Mouse (Mus musculus) embryonic stem cell, embryonic (primary cell): ENCODE measurements around the gene Racgap1.

Experiments
- CTCF ChIA-PET, 4 experiments: fragments of 300-600 bp in 2 of 4; fragments of 350-600 bp in 2 of 4; sonication (Branson Sonifier 250); formaldehyde crosslinking; loops; one replicate each; lab custom pipeline; 2022; ENCODE audit warnings: inconsistent platforms in 2 of 4; lab: Charles Lee
- POLR2A ChIA-PET, 4 experiments: fragments of 300-600 bp in 2 of 4; fragments of 350-600 bp in 2 of 4; sonication (Branson Sonifier 250); formaldehyde crosslinking; loops; one replicate each; lab custom pipeline; 2022; ENCODE audit warnings: antibody characterized with exemption in 4 of 4, inconsistent platforms in 1 of 4; lab: Charles Lee

Gene Racgap1

DNA sequence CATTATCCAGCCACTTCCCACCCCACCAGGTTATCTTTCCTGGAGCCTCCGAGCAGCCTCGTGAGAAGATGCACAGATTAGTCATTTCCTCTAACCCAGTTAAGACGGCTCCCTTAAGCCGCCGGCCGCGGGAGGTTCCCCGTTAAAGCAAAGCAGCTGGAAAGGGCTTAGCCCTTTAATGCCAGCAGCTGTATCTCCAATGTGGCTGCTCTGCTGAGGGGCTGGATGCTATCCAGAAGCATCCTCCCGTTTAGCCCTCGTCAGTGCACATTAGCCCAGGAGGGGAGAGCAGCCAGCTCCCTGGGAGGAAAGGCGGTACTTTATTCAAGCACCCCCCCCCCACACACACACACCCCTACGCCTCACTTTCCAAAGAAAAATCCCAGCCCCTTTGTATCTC lies 36.7 kb downstream of the Racgap1 start:
- ChIA-PET POLR2A (interaction anchor here (0.6 to 1.6 kb wide), 9 partner anchors 13 to 180 kb away, joined by 3 to 6 read pairs (median 3); partner anchors contain the start of genes Aqp6 (in 1 of the 4) and Racgap1 (in 1 of the 4)), CTCF (interaction anchor here in 3 of 4 experiments (0.7 to 2.4 kb wide), 4 partner anchors 19 to 774 kb away, joined by 3 to 15 read pairs (median 4); partner anchors contain the start of gene Cox14 (in 1 of the 3))

DNA sequence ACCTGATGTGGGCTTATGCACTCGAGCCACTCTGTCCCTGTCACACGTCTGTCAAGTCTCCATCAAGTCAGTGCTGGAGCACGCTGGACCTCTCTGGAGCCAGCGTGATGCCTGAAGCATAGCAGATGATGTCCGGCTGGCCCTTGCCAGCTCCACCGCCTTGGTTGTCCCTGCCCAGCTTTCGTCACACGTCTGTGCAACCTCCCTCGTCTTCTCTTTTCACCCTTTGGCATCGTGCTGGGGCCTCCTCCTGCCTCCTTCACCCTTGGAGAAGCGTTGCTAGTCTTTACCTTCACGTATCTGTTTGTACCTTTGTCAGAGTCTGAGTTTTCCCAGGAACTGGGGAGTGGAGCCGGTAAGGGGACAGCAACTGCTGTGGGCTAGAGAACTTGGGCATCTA lies 37.2 kb downstream of the Racgap1 start:
- CTCF ChIA-PET: interaction anchor here in 2 of 4 experiments (0.7 to 2.4 kb wide), 3 partner anchors 19 to 774 kb away, joined by 3 to 15 read pairs (median 4); partner anchors contain the start of gene Cox14 (in 1 of the 2)
- POLR2A ChIA-PET: interaction anchor here in 3 of 4 experiments (0.6 to 1.6 kb wide), 6 partner anchors 13 to 92 kb away, joined by 3 to 6 read pairs (median 4); partner anchors contain the start of genes Aqp6 (in 1 of the 3) and Racgap1 (in 1 of the 3)

- ChIA-PET POLR2A (interaction anchor here in 2 of 4 experiments (0.6 to 1.6 kb wide), 4 partner anchors 10 to 566 kb away, joined by 3 to 4 read pairs (median 4); no protein-coding TSS in a partner anchor), CTCF (interaction anchor here (0.6 to 3.0 kb wide), 7 partner anchors 10 to 189 kb away, joined by 3 to 21 read pairs (median 6); partner anchors contain the start of gene Aqp6 (in 1 of the 4))
These were observed 39.9 kb downstream of the Racgap1 start for GRCm38 (mm10) chr15:99611563-99611962.

- POLR2A ChIA-PET: interaction anchor here in 1 of 4 experiments (1.0 to 1.4 kb wide), 2 partner anchors 9 to 10 kb away, joined by 3 read pairs; no protein-coding TSS in a partner anchor
These were observed 42.9 kb downstream of the Racgap1 start for GRCm38 (mm10) chr15:99608382-99609125.

DNA sequence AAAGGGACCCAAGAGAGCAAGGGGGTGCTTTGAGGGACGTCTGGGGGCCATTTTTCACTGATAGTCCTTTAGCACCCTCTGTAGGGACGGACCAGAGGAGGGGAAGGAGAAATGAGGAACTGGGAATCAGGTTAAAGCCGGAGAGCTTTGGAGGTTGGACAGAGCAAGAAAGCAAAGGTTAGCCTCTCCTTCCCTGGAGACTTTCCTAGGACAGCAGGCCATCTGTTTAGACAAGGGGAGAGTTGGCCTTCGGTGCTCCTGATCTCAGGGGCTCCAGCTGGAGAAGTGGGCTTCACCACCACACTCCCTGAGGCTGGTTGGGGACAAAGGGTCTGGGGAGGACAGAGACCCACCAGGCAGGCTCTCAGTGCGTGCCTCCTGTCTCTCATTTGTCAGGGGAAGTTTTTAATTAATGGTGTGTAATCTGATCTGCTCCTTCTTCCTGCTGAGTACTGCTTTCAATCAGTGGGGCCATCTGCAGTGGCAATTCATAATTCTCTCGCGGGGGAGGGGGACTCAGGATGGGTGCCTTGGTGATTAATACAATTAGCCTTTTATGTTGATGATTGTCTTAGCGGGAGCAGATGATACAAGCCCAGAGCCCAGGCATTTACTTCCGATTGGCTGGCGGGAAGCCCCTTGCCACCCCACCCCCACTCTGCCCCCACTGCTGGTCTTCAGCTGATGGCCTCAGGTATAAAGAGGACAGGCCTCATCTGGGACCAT lies 43.9 kb downstream of the Racgap1 start:
- ChIA-PET CTCF (interaction anchor here in 3 of 4 experiments (0.6 to 2.6 kb wide), 4 partner anchors 11 to 1602 kb away, joined by 3 to 11 read pairs (median 4); no protein-coding TSS in a partner anchor), POLR2A (no interaction called here)

More at GRCm38 (mm10) chr15:99608382-99609125, 42.9 kb downstream of the Racgap1 start:
- CTCF ChIA-PET: interaction anchor here in 2 of 4 experiments (0.6 to 2.6 kb wide), 8 partner anchors 8 to 1059 kb away, joined by 3 to 11 read pairs (median 4); partner anchors contain the start of gene Aqp6 (in 1 of the 2)

- ChIA-PET CTCF (interaction anchor here in 2 of 4 experiments (0.6 to 2.6 kb wide), 3 partner anchors 10 to 234 kb away, joined by 3 to 11 read pairs (median 9); no protein-coding TSS in a partner anchor), POLR2A (interaction anchor here in 1 of 4 experiments (0.6 kb wide), 1 partner anchor 58 kb away, joined by 3 read pairs; no protein-coding TSS in a partner anchor)
These were observed 44.9 kb downstream of the Racgap1 start for GRCm38 (mm10) chr15:99606515-99606914.

DNA sequence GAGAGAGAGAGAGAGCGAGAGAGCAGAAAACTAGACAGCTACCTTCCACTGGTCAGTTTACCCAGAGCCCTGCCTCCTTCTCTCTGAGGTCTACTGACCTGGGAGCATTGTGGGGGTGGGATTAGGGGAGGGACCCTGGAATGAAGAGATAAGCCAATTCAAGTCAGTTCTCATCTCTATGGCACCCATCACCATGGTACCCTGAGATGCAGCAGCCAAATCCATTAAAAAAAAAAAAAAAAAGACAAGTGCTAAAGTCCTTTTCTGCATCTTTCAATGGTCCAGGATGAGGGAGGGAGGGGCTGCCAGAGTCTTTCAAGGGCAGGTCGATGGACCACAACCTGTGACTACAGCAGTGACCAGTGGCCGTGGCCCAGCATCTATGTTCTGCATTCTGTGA lies 45.9 kb downstream of the Racgap1 start:
- POLR2A ChIA-PET: interaction anchor here in 1 of 4 experiments (1.2 kb wide), 1 partner anchor 16 kb away, joined by 3 read pairs; no protein-coding TSS in a partner anchor
- CTCF ChIA-PET: interaction anchor here in 2 of 4 experiments (0.6 to 2.6 kb wide), 3 partner anchors 9 to 73 kb away, joined by 3 to 11 read pairs (median 5); no protein-coding TSS in a partner anchor

DNA sequence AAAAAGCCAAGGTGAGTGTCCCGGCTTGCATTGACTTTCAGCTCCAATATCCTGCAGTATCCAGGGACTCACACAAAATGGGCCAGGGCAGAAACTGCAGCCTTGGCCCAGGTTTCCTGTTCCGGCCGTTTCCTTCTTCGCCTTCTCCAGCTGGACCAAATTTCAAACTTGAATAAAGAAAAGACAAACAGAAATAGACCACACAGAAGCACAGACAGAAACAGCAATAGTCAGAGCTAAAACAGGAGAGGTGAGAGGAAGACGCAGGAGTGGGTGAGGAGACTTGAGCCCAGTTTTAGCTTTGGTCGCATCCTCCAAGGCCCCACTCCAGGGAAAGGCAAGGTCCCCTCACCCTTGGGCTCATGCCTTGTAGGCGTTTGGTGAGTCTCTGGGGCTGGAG lies 48.2 kb downstream of the Racgap1 start:
- ChIA-PET CTCF (interaction anchor here in 2 of 4 experiments (0.5 to 0.8 kb wide), 2 partner anchors 75 to 188 kb away, joined by 4 read pairs; no protein-coding TSS in a partner anchor), POLR2A (interaction anchor here in 2 of 4 experiments (1.0 to 1.4 kb wide), 2 partner anchors 13 to 66 kb away, joined by 3 to 4 read pairs; partner anchors contain the start of gene Aqp5 (in 1 of the 2))

DNA sequence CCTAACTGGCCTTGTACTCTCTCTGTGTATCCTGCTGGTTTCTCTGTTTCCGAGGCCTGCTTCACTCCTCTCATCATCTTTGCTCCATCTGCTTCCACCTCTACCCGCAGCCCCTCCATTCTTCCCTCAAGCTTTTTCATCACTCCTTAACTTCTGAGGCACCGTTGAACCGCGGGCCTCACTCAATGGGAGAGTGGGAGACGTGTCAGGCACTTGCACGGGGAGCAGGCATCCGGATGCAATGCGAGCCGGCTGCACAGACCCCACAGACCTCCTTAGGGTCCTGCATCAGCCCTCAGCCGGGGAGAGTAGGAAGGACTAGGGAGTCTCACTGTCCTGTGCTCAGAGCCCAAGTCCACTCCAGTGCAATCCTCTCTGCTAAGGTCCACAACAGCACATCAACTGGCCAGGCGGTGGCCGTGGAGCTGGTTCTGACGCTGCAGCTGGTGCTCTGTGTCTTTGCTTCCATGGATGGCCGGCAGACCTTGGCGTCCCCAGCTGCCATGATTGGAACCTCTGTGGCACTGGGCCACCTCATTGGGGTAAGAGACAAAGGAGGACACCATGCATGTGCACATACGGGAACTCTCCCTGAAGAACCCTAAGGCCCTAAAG lies 49.1 kb downstream of the Racgap1 start:
- ChIA-PET CTCF (interaction anchor here in 1 of 4 experiments (1.0 to 1.1 kb wide), 2 partner anchors 9 to 76 kb away, joined by 4 to 5 read pairs; no protein-coding TSS in a partner anchor), POLR2A (interaction anchor here in 3 of 4 experiments (0.6 to 2.0 kb wide), 11 partner anchors 12 to 478 kb away, joined by 3 to 8 read pairs (median 3); partner anchors contain the start of genes Aqp5 (in 1 of the 3) and Cox14 (in 1 of the 3))

GRCm38 (mm10) chr15:99601823-99602120 lies 49.7 kb downstream of the Racgap1 start:
- ChIA-PET CTCF (interaction anchor here in 1 of 4 experiments (0.5 to 1.9 kb wide), 4 partner anchors 9 to 76 kb away, joined by 3 to 6 read pairs (median 4); no protein-coding TSS in a partner anchor), POLR2A (interaction anchor here in 3 of 4 experiments (0.6 to 2.0 kb wide), 11 partner anchors 11 to 479 kb away, joined by 3 to 8 read pairs (median 3); partner anchors contain the start of genes Aqp5 (in 1 of the 3), Cox14 (in 1 of the 3) and Gm17349 (in 1 of the 3))

- CTCF ChIA-PET: interaction anchor here (0.5 to 2.3 kb wide), 17 partner anchors 8 to 1012 kb away, joined by 3 to 11 read pairs (median 3); partner anchors contain the start of genes Atf1 (in 1 of the 4) and Cox14 (in 1 of the 4)
- POLR2A ChIA-PET: interaction anchor here in 3 of 4 experiments (0.5 to 2.0 kb wide), 19 partner anchors 9 to 479 kb away, joined by 3 to 8 read pairs (median 3); partner anchors contain the start of genes Cox14 (in 2 of the 3), Racgap1 (in 2 of the 3) and Gm17349 (in 1 of the 3)
These were observed 50.3 kb downstream of the Racgap1 start, which contains the start of gene Aqp6 for GRCm38 (mm10) chr15:99600986-99601822. Aqp6 (plus strand) TSS chr15:99601400.

DNA sequence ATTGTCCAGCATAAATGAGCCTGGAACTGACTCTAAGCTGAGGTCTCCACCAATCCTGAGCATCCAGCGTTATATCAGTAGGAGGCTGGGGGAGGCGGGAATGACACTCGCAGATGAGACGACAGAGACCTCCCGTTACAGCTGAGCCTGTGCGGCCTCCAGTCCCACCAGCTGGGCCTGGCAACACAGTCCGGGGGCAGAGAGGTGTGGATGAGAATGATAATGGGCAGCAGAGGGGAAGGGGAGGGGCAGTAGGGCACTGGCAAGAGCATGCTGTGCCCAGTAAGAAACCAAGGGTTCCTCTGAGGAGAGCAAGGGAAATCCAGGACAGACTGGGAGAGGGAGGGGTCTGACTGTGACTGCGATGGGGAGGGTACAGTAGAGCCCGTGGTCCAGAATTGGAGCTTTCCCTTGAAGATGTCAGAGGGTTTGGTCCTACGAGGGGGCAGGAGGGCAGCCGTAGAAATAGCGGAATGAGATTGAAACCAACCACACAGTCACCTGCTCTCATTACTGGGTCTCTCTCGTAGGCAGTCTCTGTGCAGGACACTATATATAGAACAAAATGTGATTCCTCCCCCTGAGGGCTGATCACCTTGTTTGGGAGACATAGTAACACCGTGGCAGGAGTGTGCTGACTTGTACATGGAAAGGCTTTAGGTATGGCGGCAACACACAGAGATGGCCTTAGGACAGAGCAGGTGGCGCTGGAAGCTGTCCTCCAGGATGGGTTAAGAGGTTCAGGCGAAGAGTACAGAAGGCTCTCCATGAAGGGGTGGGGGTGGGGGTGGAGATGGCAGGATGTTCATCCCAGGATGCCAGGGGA lies 52.0 kb downstream of the Racgap1 start:
- POLR2A ChIA-PET: interaction anchor here in 3 of 4 experiments (0.5 to 2.0 kb wide), 8 partner anchors 9 to 628 kb away, joined by 3 to 4 read pairs (median 3); partner anchors contain the start of genes Atf1 (in 1 of the 3), Gm17349 (in 1 of the 3) and Racgap1 (in 1 of the 3)
- CTCF ChIA-PET: interaction anchor here (0.5 to 5.4 kb wide), 10 partner anchors 12 to 1591 kb away, joined by 3 to 114 read pairs (median 6); partner anchors contain the start of genes Asic1 (in 1 of the 4) and Gm17349 (in 1 of the 4)

GRCm38 (mm10) chr15:99597596-99597995 lies 53.9 kb downstream of the Racgap1 start:
- ChIA-PET POLR2A (interaction anchor here (0.5 to 3.5 kb wide), 15 partner anchors 14 to 165 kb away, joined by 3 to 11 read pairs (median 4); partner anchors contain the start of genes Faim2 (in 1 of the 4) and Racgap1 (in 1 of the 4)), CTCF (interaction anchor here (0.5 to 5.4 kb wide), 31 partner anchors 13 to 1814 kb away, joined by 3 to 114 read pairs (median 14); partner anchors contain the start of genes Asic1 (in 4 of the 4), Cox14 (in 3 of the 4) and Gm17349 (in 1 of the 4))

- CTCF ChIA-PET: interaction anchor here (0.6 to 5.4 kb wide), 132 partner anchors 10 to 1815 kb away, joined by 3 to 114 read pairs (median 5); partner anchors contain the start of genes Asic1 (in 4 of the 4), Cox14 (in 3 of the 4), Racgap1 (in 3 of the 4) and Faim2 (in 2 of the 4)
- POLR2A ChIA-PET: interaction anchor here (0.6 to 3.5 kb wide), 23 partner anchors 14 to 278 kb away, joined by 3 to 12 read pairs (median 4); partner anchors contain the start of genes Racgap1 (in 2 of the 4), Asic1 (in 1 of the 4), Cox14 (in 1 of the 4) and Faim2 (in 1 of the 4)
These were observed 54.6 kb downstream of the Racgap1 start for GRCm38 (mm10) chr15:99596841-99597240.
